ENCODE assay signal across 23 mouse cellular contexts in the genomic region with DNA sequence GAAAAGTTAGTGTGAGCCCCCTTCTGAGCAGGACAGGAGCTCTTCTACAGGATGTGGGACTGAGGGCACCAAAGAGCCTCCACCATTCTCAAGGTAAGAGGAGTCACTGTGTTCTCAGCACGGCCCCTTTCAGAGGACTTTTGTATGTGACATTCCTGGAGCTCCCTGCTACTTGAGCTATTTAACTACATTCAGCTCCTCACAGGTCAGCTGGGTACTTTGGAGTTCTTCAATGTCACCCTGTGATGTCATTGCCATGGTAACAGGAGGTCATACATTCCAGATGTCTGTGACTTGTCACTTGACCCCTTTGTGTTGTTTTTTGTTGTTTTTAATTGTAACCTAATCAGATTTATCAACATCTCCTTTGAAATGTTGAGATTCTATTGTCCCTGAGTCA.
A peak's percentile ranks its signal among the peaks of the same experiment; 100 is the strongest.
DNase-seq lines count a peak whose midpoint lies in the region.
"Had no signal": no experiment of that assay in that cellular context is flagged by ENCODE, and none has a peak within 500 bp of the region (broad histone marks: within the 10 kb centered on the region; RNA-seq: fewer than 3 reads in every experiment).

No protein-coding gene starts in this region.

- H3K4me3 ChIP-seq in embryonic facial prominence, embryonic 10.5 days = no peak overlapping the region
- no peak overlapping the region for H3K4me3 ChIP-seq in forebrain, embryonic 10.5 days
- H3K4me3 ChIP-seq: embryonic facial prominence, embryonic 12.5 days; erythroblast, embryonic 14.5 days; heart, embryonic 12.5 days; left cerebral cortex, adult 2 months; midbrain, embryonic 12.5 days; neural tube, embryonic 12.5 days had no signal

- DNase-seq in kidney, postnatal 14 days = peak; percentile 16
- DNase-seq in kidney, postnatal 4 days = no peak
- peak; percentile 76 for DNase-seq in ZHBTc4 (ENCODE audit: low read depth, low spot score)
- peak; percentile 37 for DNase-seq in embryonic facial prominence, embryonic 10.5 days (ENCODE audit: low spot score)
- peak; percentile 2 for DNase-seq in retina, postnatal 1 day
- no peak for DNase-seq in forebrain, embryonic 10.5 days (ENCODE audit: extremely low spot score, low spot score)
- DNase-seq in left cerebral cortex, adult 18-20 months (ENCODE audit: low spot score in 2 of 2) = no peak
- DNase-seq: adrenal gland, postnatal 10 days; B cell, adult 2 months; cerebellum, postnatal 10 days; heart, postnatal 14 days; kidney, postnatal 25 days; left cerebral cortex, postnatal 4 days; liver, postnatal 0 days; lung, postnatal 36 days; thymus, postnatal 36 days had no signal

- H3K27me3 ChIP-seq in embryonic facial prominence, embryonic 10.5 days (replicated peaks; ENCODE audit: low read depth, poor library complexity, severe bottlenecking) = no peaks in the 10 kb centered on the region
- no peaks in the 10 kb centered on the region for H3K27me3 ChIP-seq in forebrain, embryonic 10.5 days (ENCODE audit: poor library complexity, severe bottlenecking)
- H3K27me3 ChIP-seq: embryonic facial prominence, embryonic 12.5 days; heart, embryonic 12.5 days; midbrain, embryonic 12.5 days; neural tube, embryonic 12.5 days had no signal

- H3K4me1 ChIP-seq in embryonic facial prominence, embryonic 10.5 days = peaks cover 26% of the 10 kb centered on the region
- peaks cover 19% of the 10 kb centered on the region for H3K4me1 ChIP-seq in forebrain, embryonic 10.5 days
- H3K4me1 ChIP-seq: embryonic facial prominence, embryonic 12.5 days; midbrain, embryonic 12.5 days; neural tube, embryonic 12.5 days had no signal

- H3K9me3 ChIP-seq in embryonic facial prominence, embryonic 10.5 days = no peaks in the 10 kb centered on the region
- no peaks in the 10 kb centered on the region for H3K9me3 ChIP-seq in forebrain, embryonic 10.5 days
- H3K9me3 ChIP-seq: embryonic facial prominence, embryonic 12.5 days; heart, embryonic 12.5 days; midbrain, embryonic 12.5 days; neural tube, embryonic 12.5 days had no signal

- WGBS in embryonic facial prominence, embryonic 10.5 days = 4% methylated on average over 1 of the region's 1 CpGs
- 9% methylated on average over 1 of the region's 1 CpGs for WGBS in forebrain, embryonic 10.5 days

- no peaks in the 10 kb centered on the region for H3K36me3 ChIP-seq in embryonic facial prominence, embryonic 10.5 days (replicated peaks)
- H3K36me3 ChIP-seq in forebrain, embryonic 10.5 days (replicated peaks) = no peaks in the 10 kb centered on the region
- H3K36me3 ChIP-seq: embryonic facial prominence, embryonic 12.5 days; heart, embryonic 12.5 days; midbrain, embryonic 12.5 days; neural tube, embryonic 12.5 days had no signal

- H3K27ac ChIP-seq in embryonic facial prominence, embryonic 10.5 days (replicated peaks) = peak overlapping the region; percentile 25; the same call in 1 of the 2 replicates
- no peak overlapping the region for H3K27ac ChIP-seq in forebrain, embryonic 10.5 days
- H3K27ac ChIP-seq: embryonic facial prominence, embryonic 12.5 days; hindbrain, embryonic 14.5 days; left cerebral cortex, adult 2 months; midbrain, embryonic 12.5 days; neural tube, embryonic 12.5 days had no signal

Comparison
In these comparisons a context has a peak if more than half of its experiments do, and no peak if none do; other contexts are left out.
1. DNase-seq: peak in kidney, postnatal 14 days (single experiment), ZHBTc4 (single experiment), embryonic facial prominence, embryonic 10.5 days (single experiment) and retina, postnatal 1 day (single experiment); none in kidney, postnatal 4 days (0 of 2), forebrain, embryonic 10.5 days (single experiment) and left cerebral cortex, adult 18-20 months (0 of 2).